Mouse (Mus musculus): Measurements from ENCODE around the gene 4930451I11Rik. TPM values are rescaled to one million over a fixed set of nuclear protein-coding genes. Genes with fewer than 3 reads are reported as not detected.
A peak's percentile ranks its signal among the peaks of the same experiment; 100 is the strongest.

4930451I11Rik gene
- polyA plus RNA-seq, 1 experiment from 2014 or later, result not detected

DNA sequence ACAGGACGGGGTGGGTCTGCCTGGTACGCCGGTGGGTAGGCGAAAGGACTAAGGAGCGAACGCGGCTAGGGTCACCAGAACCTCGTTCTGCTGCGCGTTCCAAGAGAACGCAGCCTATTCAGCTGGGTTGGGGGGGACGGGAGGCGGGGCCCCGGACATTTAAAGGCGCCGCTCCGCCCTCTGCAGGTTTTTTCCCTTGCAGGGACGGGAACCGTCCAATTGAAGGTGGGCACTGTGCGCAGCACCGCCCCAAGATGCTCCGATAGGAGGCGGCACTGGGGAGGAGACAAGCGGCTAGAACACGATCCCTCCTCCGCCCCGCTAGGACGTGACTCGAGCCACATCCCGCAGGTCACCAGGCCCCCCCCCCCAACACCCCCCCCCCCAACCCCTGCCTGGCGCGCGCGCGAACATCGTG, 32.4 kb downstream of the 4930451I11Rik start:
- Histone ChIP-seq H3K36me3 (peaks cover 35% of the 10 kb centered on the region), H3K4me1 (peaks cover 38% of the 10 kb centered on the region), H3K27ac (replicated peaks) (peak overlapping the region; percentile 99), H3K27me3 (no peaks in the 10 kb centered on the region), H3K4me2 (replicated peaks) (peak overlapping the region; percentile 82), H3K9me3 (replicated peaks) (no peaks in the 10 kb centered on the region), H3K9ac (peak overlapping the region; percentile 90), H3K4me3 (replicated peaks) (peak overlapping the region; percentile 87)
- peak; percentile 96 for ATAC-seq (ENCODE audit: insufficient number of reproducible peaks, low FRiP score, low TSS enrichment, low read depth)
- under 1% methylated on average over 29 of the region's 36 CpGs for WGBS

DNA sequence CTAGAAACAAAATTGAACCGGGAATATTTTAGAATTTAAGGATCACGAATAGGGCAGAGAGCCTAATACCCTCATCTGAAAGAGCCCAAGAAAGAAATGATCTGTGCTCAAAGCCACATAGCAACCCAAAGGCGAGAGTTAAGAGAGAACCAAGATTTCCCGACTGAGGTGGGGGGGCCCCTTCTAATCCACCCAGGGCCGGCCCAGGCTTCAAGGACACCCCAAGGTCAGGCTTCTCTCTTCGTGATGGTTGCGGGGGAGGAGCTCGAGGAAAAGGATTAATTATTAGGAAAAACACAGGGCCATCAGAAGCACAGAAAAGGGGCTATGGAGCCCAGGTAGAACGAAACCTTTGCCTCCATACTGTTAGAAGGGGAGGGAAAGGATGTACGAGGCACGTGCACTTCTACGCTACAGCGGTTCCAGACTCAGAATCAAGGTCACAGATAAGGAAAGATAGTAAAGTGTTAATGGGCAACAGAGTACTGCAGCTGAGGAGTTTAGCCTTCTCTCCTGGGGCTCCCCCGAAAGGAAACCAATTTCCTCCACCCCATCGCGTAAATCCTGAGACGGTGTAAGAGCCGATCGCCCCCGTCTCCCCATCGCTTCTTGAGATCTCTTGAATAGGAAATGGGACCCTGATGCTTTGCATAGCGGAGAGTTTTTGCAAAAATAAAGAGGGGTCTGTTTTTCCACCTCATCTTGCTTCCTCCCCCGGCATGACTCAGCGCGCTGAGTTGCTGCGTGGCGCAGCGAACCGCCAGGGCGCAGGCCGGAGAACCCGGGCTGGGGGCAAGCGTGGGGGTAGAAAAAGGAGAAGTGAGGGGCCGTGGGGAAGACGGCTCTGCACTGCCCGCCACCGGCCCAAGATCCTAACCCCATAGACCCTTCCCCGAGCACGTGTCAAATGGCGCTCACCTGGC, 33.1 kb downstream of the 4930451I11Rik start:
- H3K4me2 ChIP-seq (replicated peaks), result peak overlapping the region; percentile 79
- peak overlapping the region; percentile 87 for H3K4me3 ChIP-seq (replicated peaks)
- H3K9me3 ChIP-seq (replicated peaks), result no peaks in the 10 kb centered on the region
- peak overlapping the region; percentile 90 for H3K9ac ChIP-seq
- H3K27ac ChIP-seq (replicated peaks), result peak overlapping the region; percentile 94
- no peak for ATAC-seq (ENCODE audit: insufficient number of reproducible peaks, low FRiP score, low TSS enrichment, low read depth)
- H3K36me3 ChIP-seq, result peaks cover 41% of the 10 kb centered on the region
- no peaks in the 10 kb centered on the region for H3K27me3 ChIP-seq
- H3K4me1 ChIP-seq, result peaks cover 44% of the 10 kb centered on the region
- under 1% methylated on average over 40 of the region's 40 CpGs for WGBS

DNA sequence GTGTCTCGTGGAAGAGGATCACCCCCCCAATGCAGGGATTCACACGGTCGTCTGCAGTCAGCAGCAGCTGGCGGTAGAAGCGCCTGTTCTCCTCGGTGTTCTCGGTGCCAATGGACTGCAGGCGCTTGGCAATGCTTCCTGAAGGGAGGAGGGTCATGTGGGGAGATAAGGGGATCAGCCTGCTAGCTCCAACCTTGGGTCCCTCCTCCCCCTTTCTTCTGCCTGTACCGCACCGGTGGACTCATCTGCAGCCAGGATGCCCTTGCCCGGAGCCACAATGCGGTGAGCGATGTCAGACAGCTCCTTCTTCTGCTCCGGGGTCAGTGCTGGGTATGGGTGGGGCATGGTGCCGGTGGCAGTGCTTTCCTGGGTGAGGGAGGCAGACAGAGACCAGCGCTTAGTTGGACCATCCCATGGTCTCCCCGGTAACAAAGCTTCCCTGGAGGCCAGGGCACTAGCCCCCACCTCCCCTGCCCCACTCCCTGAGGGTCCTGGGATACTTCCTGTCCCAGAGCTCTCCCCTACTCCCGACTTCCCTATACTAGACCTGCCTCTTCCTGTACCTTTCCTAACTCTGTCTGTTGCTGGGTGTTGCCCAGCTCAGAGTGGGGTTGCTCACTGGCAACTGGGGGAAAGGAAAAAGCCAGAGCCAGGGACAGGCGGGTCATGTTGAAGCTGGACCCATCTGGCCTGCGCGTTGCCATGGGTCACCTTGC, 33.9 kb downstream of the 4930451I11Rik start, which contains the start of gene Fam57b:
Fam57b (plus strand) TSS at position 258 of the 716 bp plus-strand sequence.
- no peaks in the 10 kb centered on the region for H3K27me3 ChIP-seq
- peak within 1 kb of the TSS; percentile 90 for H3K9ac ChIP-seq
- peak within 1 kb of the TSS; percentile 79 for H3K4me2 ChIP-seq (replicated peaks)
- peaks cover 41% of the 10 kb centered on the region for H3K36me3 ChIP-seq
- H3K9me3 ChIP-seq (replicated peaks), result no peaks in the 10 kb centered on the region
- H3K4me3 ChIP-seq (replicated peaks), result peak within 1 kb of the TSS; percentile 87
- peak within 1 kb of the TSS; percentile 94 for H3K27ac ChIP-seq (replicated peaks)
- peaks cover 52% of the 10 kb centered on the region for H3K4me1 ChIP-seq
- no peak for ATAC-seq (ENCODE audit: insufficient number of reproducible peaks, low FRiP score, low TSS enrichment, low read depth)
- WGBS, result 17% methylated on average over 21 of the region's 21 CpGs

DNA sequence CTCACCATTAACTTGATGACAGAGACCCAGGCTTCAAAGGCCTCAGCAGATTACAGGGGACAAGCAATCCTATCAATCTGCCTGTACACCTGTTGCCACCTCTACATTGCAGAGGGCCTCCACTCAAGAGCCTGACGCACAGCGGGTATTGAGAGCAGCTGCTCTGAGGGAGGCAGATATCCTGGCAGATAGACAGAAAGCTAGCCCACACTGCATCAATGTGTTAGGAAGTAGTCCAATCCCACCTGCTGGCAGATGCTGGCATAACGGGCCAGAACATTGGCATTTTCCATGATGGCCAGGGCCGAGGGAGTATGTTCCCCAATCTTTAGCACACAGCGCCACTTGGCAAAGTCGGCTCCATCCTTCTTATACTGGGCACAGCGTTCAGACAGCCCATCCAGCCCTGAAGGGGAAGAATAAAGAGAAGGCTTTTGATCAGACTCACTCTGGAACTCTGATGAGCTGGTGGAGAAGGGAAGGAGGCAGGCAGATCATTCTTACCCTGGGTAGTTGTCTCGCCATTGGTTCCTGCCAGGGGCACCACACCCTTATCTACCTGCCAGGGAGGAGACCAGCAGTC, 35.0 kb downstream of the 4930451I11Rik start:
- Histone ChIP-seq H3K4me1 (peaks cover 53% of the 10 kb centered on the region), H3K9ac (no peak overlapping the region)

DNA sequence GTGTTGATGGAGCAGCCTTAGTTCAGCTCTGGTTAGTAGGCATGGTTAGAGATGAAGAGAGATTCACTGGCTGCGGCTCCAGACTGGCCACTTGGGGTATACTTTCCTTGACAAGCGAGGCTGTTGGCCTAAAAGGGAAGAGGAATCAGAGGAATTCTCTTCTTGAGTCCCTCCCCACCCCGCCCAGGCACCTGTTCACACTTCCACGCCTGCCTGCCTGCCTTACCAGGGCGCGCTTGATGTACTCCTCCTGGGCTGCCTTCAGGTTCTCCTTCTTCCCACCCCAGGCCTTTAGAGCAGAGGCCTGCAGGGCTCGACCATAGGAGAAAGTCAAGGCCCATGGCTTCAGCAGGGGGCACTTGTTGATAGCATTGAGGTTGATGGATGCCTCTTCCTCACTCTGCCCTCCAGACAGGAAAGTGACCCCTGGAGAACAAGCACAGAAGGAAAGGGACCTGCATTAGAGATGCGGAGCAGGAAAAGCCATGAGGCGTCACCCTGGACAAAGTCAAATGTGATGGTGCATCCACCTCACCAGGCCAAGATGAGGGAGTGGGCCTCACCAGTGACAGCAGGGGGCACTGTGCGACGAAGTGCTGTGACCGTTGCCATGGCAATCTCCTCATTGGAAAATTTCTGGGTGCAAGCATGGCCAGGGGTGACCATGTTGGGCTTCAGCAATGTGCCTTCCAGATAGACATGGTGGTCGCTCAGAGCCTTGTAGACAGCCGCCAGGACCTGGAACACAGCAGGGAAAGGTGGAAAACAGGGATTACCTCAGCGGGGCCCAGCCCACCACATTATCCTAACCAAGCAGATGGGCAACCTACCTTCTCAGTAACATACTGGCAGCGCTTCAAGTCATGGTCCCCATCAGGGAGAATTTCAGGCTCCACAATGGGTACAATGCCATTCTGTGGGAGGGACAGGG, 35.8 kb downstream of the 4930451I11Rik start:
- H3K27me3 ChIP-seq, result no peaks in the 10 kb centered on the region
- no peak for ATAC-seq (ENCODE audit: insufficient number of reproducible peaks, low FRiP score, low TSS enrichment, low read depth)
- no peak overlapping the region for H3K4me3 ChIP-seq (replicated peaks)
- WGBS, result 83% methylated on average over 16 of the region's 16 CpGs
- no peaks in the 10 kb centered on the region for H3K9me3 ChIP-seq (replicated peaks)
- no peak overlapping the region for H3K9ac ChIP-seq
- no peak overlapping the region for H3K27ac ChIP-seq (replicated peaks)
- no peak overlapping the region for H3K4me2 ChIP-seq (replicated peaks)
- H3K4me1 ChIP-seq, result peaks cover 54% of the 10 kb centered on the region
- peaks cover 41% of the 10 kb centered on the region for H3K36me3 ChIP-seq

More for the DNA sequence above, 35.0 kb downstream of the 4930451I11Rik start:
- 68% methylated on average over 8 of the region's 8 CpGs for WGBS
- H3K9me3 ChIP-seq (replicated peaks), result no peaks in the 10 kb centered on the region
- H3K4me3 ChIP-seq (replicated peaks), result peak overlapping the region; percentile 87; the same call in 1 of the 2 replicates
- no peak overlapping the region for H3K27ac ChIP-seq (replicated peaks)
- H3K27me3 ChIP-seq, result no peaks in the 10 kb centered on the region
- peak overlapping the region; percentile 79 for H3K4me2 ChIP-seq (replicated peaks)
- no peak for ATAC-seq (ENCODE audit: insufficient number of reproducible peaks, low FRiP score, low TSS enrichment, low read depth)
- H3K36me3 ChIP-seq, result peaks cover 41% of the 10 kb centered on the region

DNA sequence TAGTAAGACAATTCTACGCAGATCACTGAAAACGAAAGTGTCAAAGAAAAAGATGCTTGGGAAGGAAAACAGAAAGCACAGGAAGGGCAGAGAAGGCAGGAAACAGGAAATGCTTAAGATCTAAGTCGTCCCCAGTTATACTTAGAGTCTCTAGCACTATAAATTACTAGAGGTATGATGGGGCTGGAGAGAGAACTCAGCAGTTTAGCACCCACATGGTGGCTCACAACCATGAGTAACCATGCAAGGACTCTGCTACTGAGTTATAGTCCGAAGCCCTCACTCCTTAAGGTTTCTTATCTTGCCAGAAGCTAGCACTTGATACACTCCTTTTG, 37.2 kb downstream of the 4930451I11Rik start:
- ATAC-seq (ENCODE audit: insufficient number of reproducible peaks, low FRiP score, low TSS enrichment, low read depth), result no peak
- Histone ChIP-seq H3K27ac (replicated peaks) (no peak overlapping the region), H3K36me3 (peaks cover 51% of the 10 kb centered on the region), H3K9me3 (replicated peaks) (no peaks in the 10 kb centered on the region), H3K4me1 (peaks cover 44% of the 10 kb centered on the region), H3K4me2 (replicated peaks) (no peak overlapping the region), H3K4me3 (replicated peaks) (no peak overlapping the region; the same call in 1 of the 2 replicates), H3K27me3 (no peaks in the 10 kb centered on the region), H3K9ac (no peak overlapping the region)
- WGBS, result 78% methylated on average over 4 of the region's 4 CpGs

DNA sequence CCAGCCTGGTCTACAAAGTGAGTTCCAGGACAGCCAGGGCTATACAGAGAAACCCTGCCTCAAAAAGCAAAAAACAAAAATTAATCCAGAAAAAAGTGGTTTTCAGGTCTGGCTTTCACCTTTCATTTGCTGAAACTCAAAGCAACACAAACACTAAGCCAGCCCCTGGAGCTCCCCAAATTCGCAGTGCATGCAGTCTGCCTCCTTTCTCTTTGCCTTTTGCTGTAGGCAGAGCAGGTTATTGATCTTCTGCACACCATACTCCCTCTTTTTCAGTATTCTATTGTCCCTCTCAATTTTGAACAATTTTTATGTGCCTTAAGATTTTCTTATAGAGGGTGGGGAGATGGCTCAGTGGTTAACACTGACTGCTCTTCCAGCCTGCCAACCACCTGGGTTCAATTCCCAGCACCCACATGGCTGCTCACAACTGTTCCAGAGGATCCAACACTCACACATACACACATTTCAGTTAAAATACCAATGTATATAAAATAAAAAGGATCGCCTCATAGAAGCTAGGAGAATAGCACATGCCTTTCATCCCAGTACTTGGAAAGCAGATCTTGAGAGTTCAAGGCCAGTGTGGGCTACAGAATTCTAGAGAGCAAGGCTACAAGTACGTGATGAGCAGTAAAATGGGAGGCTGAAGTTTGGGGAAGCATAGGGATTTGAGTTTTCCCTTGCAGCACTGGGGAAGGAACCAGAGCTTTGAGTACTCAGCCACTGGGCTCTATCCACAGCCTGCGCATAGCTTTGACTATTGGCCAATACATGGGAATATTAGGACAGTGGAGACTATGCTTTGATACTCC, 37.8 kb downstream of the 4930451I11Rik start:
- peak overlapping the region; percentile 99; the same call in 1 of the 2 replicates for H3K27ac ChIP-seq (replicated peaks)
- H3K9me3 ChIP-seq (replicated peaks), result no peaks in the 10 kb centered on the region
- H3K4me3 ChIP-seq (replicated peaks), result no peak overlapping the region; the same call in 1 of the 2 replicates
- H3K4me1 ChIP-seq, result peaks cover 44% of the 10 kb centered on the region
- ATAC-seq (ENCODE audit: insufficient number of reproducible peaks, low FRiP score, low TSS enrichment, low read depth), result no peak
- H3K27me3 ChIP-seq, result no peaks in the 10 kb centered on the region
- H3K36me3 ChIP-seq, result peaks cover 57% of the 10 kb centered on the region
- no peak overlapping the region for H3K4me2 ChIP-seq (replicated peaks)
- no peak overlapping the region for H3K9ac ChIP-seq
- whole genome bisulfite sequencing, result 72% methylated on average over 4 of the region's 4 CpGs

DNA sequence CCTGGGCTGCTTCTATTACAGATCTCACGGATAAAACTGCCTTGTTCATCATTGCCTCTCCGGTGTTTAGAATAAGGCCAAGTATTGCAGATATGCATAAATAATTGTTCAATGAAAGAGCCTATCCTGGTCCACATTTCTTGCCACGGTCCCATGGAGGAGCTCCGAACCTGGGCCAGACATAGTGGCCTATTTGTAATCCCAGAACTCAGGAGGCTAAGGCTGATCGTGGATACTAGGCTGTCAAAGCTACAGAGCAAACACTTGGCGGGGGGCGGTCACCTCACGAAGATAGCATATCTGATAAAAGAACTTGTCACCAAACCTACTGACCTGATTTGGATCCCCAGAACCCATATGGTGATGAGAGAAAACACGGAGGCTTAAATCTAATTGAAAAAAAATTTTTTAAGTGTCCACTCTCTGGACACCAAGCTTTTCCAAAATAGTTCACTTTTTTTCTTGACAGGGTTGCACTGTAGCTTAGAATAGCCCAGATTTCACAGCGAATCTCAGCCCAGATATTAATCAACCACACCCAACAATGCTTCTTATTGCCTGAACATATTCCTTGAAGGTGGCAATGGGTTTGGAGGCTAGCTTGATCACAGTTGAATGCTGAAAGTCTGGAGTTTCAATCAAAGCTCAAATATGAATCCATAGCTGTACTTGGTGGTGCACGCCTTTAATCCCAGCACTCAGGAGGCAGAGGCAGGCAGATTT, 38.6 kb downstream of the 4930451I11Rik start:
- Histone ChIP-seq H3K9me3 (replicated peaks) (no peaks in the 10 kb centered on the region), H3K9ac (0 out of 2 replicates have a peak overlapping the region, but pooled peaks have one; percentile 6), H3K27ac (replicated peaks) (peak overlapping the region; percentile 99), H3K27me3 (no peaks in the 10 kb centered on the region), H3K4me1 (peaks cover 40% of the 10 kb centered on the region), H3K4me2 (replicated peaks) (peak overlapping the region; percentile 56), H3K4me3 (replicated peaks) (peak overlapping the region; percentile 98), H3K36me3 (peaks cover 65% of the 10 kb centered on the region)
- peak; percentile 0; the same call in 1 of the 2 replicates for ATAC-seq (ENCODE audit: insufficient number of reproducible peaks, low FRiP score, low TSS enrichment, low read depth)
- 25% methylated on average over 11 of the region's 11 CpGs for WGBS

DNA sequence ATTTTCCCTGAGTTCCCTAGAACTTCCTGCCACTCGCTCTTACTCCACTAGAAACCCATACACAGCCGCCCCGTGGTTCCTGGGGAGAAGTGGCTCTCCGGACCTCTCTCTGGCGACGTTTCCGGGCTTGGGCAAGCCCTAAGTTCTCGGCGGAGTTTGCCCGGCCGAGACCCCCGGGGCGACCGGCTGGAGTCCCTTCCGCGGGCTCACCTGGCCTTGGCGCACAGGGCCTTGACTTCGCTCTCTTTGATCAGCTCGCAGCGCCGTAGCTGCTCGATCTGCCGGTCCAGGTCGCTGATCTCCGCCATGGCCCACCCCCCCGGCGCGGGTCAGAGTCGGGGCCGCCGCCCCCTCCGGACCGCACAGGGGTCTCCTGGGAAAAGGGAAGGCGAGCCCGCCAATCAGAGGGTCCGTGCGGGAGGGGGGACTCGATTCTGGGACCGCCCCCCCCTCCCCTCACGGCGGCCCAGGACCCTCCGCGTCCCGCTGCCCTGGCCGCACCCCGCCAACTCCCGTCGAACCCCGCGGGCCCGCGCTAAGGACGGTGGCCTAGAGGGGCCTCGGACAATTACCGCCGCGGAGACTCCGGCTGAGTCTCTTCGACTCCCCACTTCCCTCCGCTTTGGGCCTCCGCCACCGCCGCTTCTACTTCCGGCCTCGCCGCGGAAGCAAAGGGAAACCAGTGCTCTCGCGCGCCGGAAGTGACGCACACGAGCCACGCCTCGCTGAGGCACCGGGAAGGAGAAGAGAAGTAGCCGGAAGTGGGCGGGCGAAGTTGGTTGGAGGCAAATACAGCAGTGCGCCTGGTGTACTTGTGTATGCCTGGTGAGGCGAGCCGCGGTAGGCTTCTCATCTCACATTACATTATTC, 39.4 kb downstream of the 4930451I11Rik start, which contains the start of gene Ppp4c:
Ppp4c (minus strand) TSS at position 646 of the 870 bp plus-strand sequence.
- peaks cover 68% of the 10 kb centered on the region for H3K36me3 ChIP-seq
- no peaks in the 10 kb centered on the region for H3K27me3 ChIP-seq
- H3K4me1 ChIP-seq, result peaks cover 32% of the 10 kb centered on the region
- H3K4me3 ChIP-seq (replicated peaks), result peak within 1 kb of the TSS; percentile 98
- peak within 1 kb of the TSS; percentile 93 for H3K9ac ChIP-seq
- H3K27ac ChIP-seq (replicated peaks), result peak within 1 kb of the TSS; percentile 99
- ATAC-seq (ENCODE audit: insufficient number of reproducible peaks, low FRiP score, low TSS enrichment, low read depth), result peak; percentile 93
- H3K9me3 ChIP-seq (replicated peaks), result no peaks in the 10 kb centered on the region
- peak within 1 kb of the TSS; percentile 56 for H3K4me2 ChIP-seq (replicated peaks)
- WGBS, result under 1% methylated on average over 79 of the region's 83 CpGs
